Mouse (Mus musculus): Measurements from ENCODE around the gene Luzp1.

DNA sequence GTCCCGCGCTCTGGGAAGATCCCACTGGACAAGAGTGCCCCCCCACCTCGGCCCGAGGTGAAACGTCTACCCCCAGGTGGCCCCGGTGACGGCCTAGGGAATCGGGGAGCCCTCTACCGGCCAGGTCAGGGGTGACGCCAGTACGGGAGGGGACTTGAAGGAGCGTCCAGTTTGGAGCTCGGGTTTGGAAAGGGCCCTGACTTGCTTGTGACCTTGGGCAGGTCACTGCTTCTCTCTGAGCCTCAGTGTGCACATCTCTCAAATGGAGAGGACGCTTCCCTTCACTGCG is 44.6 kb upstream of the Luzp1 start:
- TF ChIP-seq CTCF (IDR thresholded peaks at IDR 0.05 in 2 of 3, conservative IDR thresholded peaks at IDR 0.05 in 1 of 3; ENCODE audit: control insufficient read depth in 1 of 3, insufficient read depth in 1 of 3, low read depth in 2 of 3, low read length in 3 of 3, poor library complexity in 1 of 3, severe bottlenecking in 1 of 3) (peak in 1 of 3 experiments; percentile 18; a peak in 1 of 6 replicates), USF1 (IDR thresholded peaks at IDR 0.05; ENCODE audit: low read depth, low read length) (no peak), JUND (IDR thresholded peaks at IDR 0.05; ENCODE audit: low read depth, low read length) (no peak), GATA1 (IDR thresholded peaks at IDR 0.05; ENCODE audit: low read depth, low read length) (no peak), ETS1 (IDR thresholded peaks at IDR 0.05; ENCODE audit: low read depth, low read length) (no peak), TCF12 (IDR thresholded peaks at IDR 0.05; ENCODE audit: low read depth, low read length) (no peak), SMC3 (IDR thresholded peaks at IDR 0.05; ENCODE audit: low read depth, low read length) (no peak), EP300 (IDR thresholded peaks at IDR 0.05; ENCODE audit: low read depth in 1 of 2, low read length in 2 of 2) (no peak)

Data from MEL (cell line).